Mouse (Mus musculus): ENCODE measurements around the gene Ube2h.
A peak's percentile ranks its signal among the peaks of the same experiment; 100 is the strongest.
"Not testable (repeated sequence)": the region's sequence is repeated elsewhere in the genome, so short reads cannot be mapped to it uniquely, and the experiment has no call there.

The Ube2h gene

GRCm38 (mm10) chr6:30245397-30245796, 58.9 kb downstream of the Ube2h start:
- no peak for DNase-seq (ENCODE audit: low read depth, low spot score)

GRCm38 (mm10) chr6:30243347-30244007, 60.9 kb downstream of the Ube2h start:
- DNase-seq (ENCODE audit: low read depth, low spot score): no peak

GRCm38 (mm10) chr6:30242928-30243327, 61.4 kb downstream of the Ube2h start:
- no peak for DNase-seq (ENCODE audit: low read depth, low spot score)

- DNase-seq (ENCODE audit: low read depth, low spot score): no peak
Measured at GRCm38 (mm10) chr6:30240105-30240504, 64.2 kb downstream of the Ube2h start.

GRCm38 (mm10) chr6:30239207-30239606, 65.1 kb downstream of the Ube2h start:
- no peak for DNase-seq (ENCODE audit: low read depth, low spot score)

- DNase-seq (ENCODE audit: low read depth, low spot score): no peak
Measured at GRCm38 (mm10) chr6:30238079-30238478, 66.3 kb downstream of the Ube2h start.

- DNase-seq (ENCODE audit: low read depth, low spot score): peak; percentile 23
Measured at GRCm38 (mm10) chr6:30236564-30236963, 67.8 kb downstream of the Ube2h start.

- no peak for DNase-seq (ENCODE audit: low read depth, low spot score)
Measured at GRCm38 (mm10) chr6:30231758-30232293, 72.5 kb downstream of the Ube2h start.

GRCm38 (mm10) chr6:30230246-30230645, 74.1 kb downstream of the Ube2h start:
- no peak for DNase-seq (ENCODE audit: low read depth, low spot score)

- no peak for DNase-seq (ENCODE audit: low read depth, low spot score)
Measured at GRCm38 (mm10) chr6:30228921-30229320, 75.4 kb downstream of the Ube2h start.

- peak; percentile 83 for DNase-seq (ENCODE audit: low read depth, low spot score)
Measured at GRCm38 (mm10) chr6:30228353-30228752, 76.0 kb downstream of the Ube2h start.

GRCm38 (mm10) chr6:30226971-30227700, 77.2 kb downstream of the Ube2h start:
- no peak for DNase-seq (ENCODE audit: low read depth, low spot score)

- no peak for DNase-seq (ENCODE audit: low read depth, low spot score)
Measured at GRCm38 (mm10) chr6:30224693-30225092, 79.6 kb downstream of the Ube2h start.

- DNase-seq (ENCODE audit: low read depth, low spot score): no peak
Measured at GRCm38 (mm10) chr6:30222321-30222720, 82.0 kb downstream of the Ube2h start.

- no peak for DNase-seq (ENCODE audit: low read depth, low spot score)
Measured at GRCm38 (mm10) chr6:30217581-30217980, 86.8 kb downstream of the Ube2h start.

GRCm38 (mm10) chr6:30212468-30212867, 91.9 kb downstream of the Ube2h start:
- DNase-seq (ENCODE audit: low read depth, low spot score): no peak

- DNase-seq (ENCODE audit: low read depth, low spot score): no peak
Measured at GRCm38 (mm10) chr6:30211641-30212455, 92.5 kb downstream of the Ube2h start.

- peak; percentile 88 for DNase-seq (ENCODE audit: low read depth, low spot score)
Measured at GRCm38 (mm10) chr6:30210788-30211187, 93.6 kb downstream of the Ube2h start.

- peak; percentile 41 for DNase-seq (ENCODE audit: low read depth, low spot score)
Measured at GRCm38 (mm10) chr6:30208844-30209243, 95.5 kb downstream of the Ube2h start.

- DNase-seq (ENCODE audit: low read depth, low spot score): peak; percentile 93
Measured at GRCm38 (mm10) chr6:30205587-30206202, 98.6 kb downstream of the Ube2h start.

- not testable (repeated sequence) for DNase-seq (ENCODE audit: low read depth, low spot score)
Measured at GRCm38 (mm10) chr6:30205180-30205538, 99.2 kb downstream of the Ube2h start.

Measured in ZHBTc4 (cell line).